Mouse (Mus musculus): ENCODE results near the gene Zbtb37. TPM values are rescaled to one million over a fixed set of nuclear protein-coding genes. Genes with fewer than 3 reads are reported as not detected.
"Not testable (repeated sequence)": the region's sequence is repeated elsewhere in the genome, so short reads cannot be mapped to it uniquely, and the experiment has no call there.

Zbtb37 gene
- total RNA-seq, 2 experiments from 2014 or later = 10.6 to 14.8 TPM

DNA sequence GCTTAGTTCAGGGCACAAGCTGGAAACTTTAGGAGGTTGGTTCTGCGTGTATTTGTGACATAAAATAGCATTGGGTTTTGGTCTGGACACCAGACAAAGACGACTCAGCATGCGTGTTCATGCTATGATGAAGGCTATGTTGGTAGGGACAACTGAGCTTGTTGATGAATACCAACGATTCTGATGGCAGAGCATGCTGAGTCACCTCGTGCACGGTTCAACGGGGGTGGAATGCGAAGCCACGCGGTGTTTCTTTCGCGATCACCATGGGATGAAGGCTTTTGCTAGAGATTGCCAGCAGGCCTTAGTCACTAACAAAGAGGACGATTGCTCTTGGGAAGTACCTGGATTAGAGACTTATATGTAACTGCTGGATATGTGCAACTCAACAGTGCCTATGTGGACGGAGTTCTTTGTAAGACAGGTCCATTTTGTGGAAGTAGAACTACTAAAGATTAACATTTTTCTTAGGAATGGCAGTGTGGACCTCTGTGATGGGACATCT lies 684 bp upstream of the Zbtb37 start:
- DNase-seq = no peak
- intact Hi-C loops (cut with DNase I) = loop anchor here (2.0 kb wide), 3 partner anchors 35 to 243 kb away; partner anchors contain the start of genes Cenpl, Dars2, Klhl20 and Rabgap1l

DNA sequence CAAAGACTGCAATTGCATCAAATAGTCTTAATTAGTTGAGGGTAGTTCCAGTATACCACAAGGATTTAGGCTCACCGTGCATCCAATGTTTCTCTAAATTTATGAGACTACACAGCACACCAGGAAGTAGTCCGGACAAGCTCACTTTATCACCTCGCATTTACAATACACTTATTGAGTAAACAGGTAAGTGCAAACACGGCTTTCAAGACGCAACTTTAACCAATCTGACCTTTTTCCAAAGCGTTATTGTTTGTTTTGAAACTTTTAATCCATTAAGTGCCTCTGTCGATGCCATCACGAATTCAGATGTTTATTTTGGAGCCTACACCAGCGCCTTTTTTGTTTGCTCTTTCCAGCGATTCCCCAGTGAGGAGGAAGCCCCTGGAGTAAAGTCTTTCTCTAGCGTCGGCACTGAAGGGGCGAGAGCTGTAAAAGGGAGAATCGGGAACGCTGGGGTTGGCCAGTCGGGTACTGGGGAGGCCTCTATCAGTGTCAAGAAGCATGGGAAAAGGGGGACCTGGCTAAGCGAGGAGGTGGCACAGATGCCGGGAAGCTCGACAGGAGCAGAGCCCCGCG lies 704 bp downstream of the Zbtb37 start:
- DNase-seq = no peak
- intact Hi-C loops (cut with DNase I) = loop anchor here (2.0 to 5.0 kb wide), 4 partner anchors 37 to 822 kb away; partner anchors contain the start of genes Cacybp, Cenpl, Dars2 and Klhl20

DNA sequence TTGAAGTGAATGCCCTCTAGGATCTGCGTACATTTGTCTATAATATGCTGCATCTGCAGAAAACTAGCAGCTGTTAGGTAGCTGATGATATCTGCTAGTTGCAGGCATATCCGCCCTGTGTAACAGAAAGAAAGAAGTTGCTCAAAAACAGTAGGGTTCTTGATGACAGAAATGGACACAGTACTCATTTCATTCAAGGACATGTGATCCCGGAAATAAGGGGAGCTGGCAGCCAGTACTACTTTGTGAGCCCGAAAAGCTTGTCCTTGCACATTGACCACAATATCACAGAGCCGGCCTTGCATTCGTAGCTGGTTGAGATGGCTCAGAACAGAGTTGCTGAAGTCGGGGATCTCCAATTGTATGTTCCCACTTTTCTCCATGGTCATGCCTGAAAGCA lies 2.3 kb downstream of the Zbtb37 start:
- no peak for DNase-seq
- intact Hi-C loops (cut with DNase I) = loop anchor here (5.0 kb wide), 1 partner anchor 820 kb away; the partner anchor contains the start of gene Cacybp

DNA sequence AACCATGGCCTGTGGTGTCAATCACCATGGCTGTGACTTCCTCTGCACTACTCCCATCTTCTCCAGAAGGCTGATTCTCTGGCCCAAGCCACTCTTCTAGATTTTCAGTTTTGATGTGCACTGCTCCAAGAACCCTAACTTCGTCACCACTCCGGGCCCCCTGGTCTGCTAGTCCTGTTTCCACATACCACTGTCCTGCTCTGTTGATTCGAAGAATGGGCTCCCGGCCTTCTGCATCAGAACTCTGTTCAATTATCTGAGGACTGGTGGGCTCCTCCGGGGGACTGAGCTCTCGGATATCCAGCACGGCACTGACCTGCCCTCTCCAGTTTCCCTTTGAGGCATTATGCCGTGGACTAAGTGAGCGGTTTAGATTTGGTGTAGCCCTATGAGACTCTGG lies 2.8 kb downstream of the Zbtb37 start:
- intact Hi-C loops (cut with DNase I) = loop anchor here (5.0 kb wide), 1 partner anchor 820 kb away; the partner anchor contains the start of gene Cacybp
- DNase-seq = no peak

DNA sequence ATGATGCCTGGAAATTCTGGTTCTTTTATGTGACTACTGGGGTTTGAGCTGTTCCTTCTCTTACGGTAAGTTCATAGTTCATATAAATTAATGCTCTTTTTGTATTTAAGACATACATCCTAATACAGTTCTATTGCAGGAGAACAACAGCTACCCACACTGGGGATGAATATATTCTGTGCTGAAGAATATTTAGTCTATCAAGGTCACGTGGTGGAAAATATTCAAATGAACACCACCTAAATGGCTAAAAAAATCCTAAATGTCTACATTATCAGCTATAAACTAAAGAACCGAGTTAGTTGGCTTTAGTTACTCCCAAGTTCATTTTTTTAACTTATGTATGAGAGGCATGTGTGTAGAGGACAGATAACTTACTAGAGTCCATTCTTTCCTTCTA lies 4.6 kb downstream of the Zbtb37 start:
- no peak for DNase-seq
- intact Hi-C loops (cut with DNase I) = loop anchor here (5.0 kb wide), 1 partner anchor 818 kb away; the partner anchor contains the start of gene Cacybp

DNA sequence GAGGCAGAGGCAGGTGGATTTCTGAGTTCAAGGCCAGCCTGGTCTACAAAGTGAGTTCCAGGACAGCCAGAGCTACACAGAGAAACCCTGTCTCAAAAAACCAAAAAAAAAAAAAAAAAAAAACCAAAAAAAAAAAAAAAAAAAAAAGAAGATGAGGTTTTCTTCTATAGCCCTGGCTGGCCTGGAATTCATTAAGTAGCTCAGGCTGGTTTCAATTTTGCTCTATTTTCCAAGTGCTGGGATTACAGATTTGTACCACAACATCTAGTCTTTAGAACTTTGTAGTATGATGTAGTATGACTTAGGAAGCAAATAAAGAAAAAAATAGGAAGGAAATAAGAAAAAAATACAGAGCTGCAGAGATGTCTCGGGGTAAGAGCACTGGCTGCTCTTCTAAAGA lies 6.2 kb downstream of the Zbtb37 start:
- DNase-seq; intact Hi-C loops (cut with DNase I): not testable (repeated sequence)

DNA sequence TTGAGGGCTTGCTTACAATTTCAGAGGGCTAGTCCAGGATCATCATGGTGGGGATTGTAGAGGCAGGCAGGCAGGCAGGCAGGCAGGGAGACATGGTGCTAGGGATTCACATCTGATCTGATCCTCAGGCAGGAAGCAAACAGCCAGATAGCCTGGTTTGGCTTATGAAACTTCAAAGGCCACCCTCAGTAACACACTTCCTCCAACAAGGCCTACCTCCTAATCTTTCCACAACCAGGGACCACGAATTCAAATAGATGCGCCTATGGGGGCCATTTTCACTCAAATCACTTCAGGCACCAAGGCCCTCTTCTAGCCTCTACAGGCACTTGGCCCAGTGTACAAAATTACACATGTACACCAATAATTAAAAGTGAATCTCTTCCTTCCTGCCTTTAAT lies 7.5 kb downstream of the Zbtb37 start:
- intact Hi-C loops (cut with DNase I) = no loop called here
- no peak for DNase-seq

DNA sequence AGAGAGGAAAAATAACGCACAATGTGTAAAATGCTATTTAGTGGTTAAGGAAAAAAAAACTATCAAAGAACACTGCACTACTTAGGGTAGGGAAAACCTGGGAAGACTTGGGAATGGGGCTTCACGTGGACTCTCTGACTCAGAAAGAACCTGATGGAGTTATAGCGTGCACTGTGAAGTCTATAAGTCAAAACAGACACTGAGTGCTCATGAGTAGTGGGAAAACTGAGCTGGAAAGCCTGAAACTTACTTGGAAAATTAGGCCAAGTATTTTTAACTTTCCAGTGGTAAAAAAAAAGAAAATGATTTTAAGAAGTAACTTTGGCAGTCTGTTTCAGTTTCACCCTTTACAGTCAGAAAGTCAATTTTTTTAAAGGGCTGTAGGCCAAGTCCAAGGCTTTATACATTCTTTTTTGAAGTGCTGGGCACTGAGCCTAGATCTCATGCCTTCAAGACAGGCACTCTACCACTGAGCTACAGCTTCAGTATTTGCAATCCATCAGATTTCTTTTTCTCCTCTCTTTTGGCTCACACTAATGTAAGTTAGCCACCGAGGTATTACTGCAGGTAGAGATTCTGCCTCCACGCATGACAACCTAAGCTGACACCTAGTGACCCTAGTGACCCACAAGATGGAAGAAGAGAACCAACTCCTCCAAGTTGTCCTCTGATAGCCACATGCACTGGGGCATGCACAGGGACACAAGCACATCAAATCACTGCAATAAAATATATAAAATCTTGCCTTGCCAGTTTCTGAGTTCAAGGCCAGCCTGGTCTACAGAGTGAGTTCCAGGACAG lies 9.0 kb downstream of the Zbtb37 start:
- intact Hi-C loops (cut with DNase I) = no loop called here
- no peak for DNase-seq

DNA sequence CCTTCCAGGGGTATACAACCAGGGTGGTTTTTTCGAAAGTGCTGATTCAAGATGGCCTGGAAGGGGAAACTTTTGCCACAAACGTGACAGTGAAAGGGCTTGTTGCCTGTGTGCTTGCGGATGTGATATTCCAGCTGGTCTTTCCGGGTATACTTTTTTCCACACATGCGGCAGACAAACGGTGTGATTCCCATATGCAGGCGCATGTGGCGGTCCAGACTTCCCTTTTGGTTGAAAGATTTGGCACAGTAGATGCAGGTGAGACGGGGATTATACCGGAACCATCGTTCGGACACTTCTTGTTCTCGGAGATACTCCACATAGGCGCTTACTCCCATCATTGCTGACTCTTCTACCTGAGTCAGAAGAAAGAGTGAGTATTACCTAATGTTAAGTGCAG lies 14.6 kb downstream of the Zbtb37 start:
- intact Hi-C loops (cut with DNase I) = no loop called here

DNA sequence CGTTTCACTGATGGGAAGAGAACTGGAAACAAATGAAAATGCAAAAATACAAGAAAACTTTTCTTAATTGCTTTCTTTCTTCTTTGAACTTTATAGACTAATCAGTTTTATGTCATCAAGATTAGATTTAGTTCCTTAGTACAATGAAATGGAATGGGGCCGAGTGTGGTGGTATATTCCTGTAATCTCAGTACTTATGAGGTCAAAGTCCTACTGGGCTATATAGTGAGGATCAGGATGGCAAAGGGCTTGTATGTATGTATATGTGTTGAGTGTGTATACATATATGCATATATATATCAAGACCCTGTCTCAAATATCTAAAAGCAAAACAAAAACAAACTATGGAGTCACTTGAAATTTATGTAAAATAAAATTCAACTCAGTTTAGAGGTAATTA lies 18.3 kb downstream of the Zbtb37 start:
- DNase-seq = no peak
- intact Hi-C loops (cut with DNase I) = no loop called here

More for the DNA sequence above, 14.6 kb downstream of the Zbtb37 start:
- DNase-seq = no peak

DNA sequence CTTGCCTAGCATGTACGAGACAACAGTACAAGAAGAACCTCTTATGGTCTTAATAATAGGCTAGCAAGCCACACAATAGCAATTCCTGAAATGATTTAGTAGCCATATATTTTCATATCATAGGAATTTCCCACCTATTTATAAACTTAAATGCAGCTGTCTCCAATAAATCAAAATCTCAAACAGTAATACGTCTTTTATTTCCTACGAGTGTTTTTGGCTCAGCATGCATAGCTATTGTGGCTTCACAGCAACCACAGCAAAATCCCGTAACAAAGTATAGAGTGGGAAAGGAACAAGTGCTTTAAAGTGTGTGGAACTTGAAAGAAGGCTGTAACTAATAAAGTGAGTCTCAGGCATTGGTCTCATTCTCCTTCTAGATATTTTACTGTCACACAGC lies 24.2 kb downstream of the Zbtb37 start:
- DNase-seq = no peak
- intact Hi-C loops (cut with DNase I) = no loop called here

DNA sequence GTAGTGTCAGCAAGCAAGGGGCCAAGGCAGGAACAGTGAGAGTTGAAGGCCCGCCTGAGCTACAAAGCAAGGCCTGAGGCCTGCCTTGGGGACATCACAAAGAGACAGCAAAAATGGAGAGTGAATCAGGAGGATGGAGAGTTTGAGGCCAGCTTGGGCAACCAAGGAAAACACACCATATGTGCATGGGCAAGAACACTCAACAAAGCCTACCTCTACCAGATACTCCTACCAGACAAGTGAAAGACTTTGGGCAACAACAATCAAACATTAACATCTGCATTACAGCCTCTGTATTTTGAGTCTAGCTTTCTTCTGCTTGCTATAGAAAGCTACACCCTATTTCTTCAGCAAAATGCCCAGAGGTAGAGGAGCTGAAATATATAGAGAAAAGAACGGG lies 26.6 kb downstream of the Zbtb37 start:
- intact Hi-C loops (cut with DNase I) = no loop called here

DNA sequence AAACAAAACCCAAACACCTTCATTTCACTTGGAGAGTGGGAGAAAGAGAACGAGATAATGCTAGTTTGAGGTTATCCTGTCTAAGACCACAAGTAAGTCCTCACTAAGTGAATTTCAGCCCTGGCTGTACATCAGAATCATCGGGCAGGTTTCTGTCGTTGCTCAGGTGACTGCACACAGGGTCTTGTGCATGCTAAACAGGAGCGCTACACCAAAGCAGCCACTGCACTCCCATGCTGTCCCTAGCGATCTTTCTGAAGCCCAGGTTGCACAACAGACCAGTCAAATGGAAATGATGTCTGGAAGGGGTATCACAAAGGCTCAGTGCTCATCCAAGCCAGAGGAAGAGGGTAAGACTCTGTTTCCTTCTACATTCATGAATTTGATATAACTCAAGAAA lies 28.2 kb downstream of the Zbtb37 start:
- intact Hi-C loops (cut with DNase I) = no loop called here
- no peak for DNase-seq

More for the DNA sequence above, 26.6 kb downstream of the Zbtb37 start:
- DNase-seq = no peak

DNA sequence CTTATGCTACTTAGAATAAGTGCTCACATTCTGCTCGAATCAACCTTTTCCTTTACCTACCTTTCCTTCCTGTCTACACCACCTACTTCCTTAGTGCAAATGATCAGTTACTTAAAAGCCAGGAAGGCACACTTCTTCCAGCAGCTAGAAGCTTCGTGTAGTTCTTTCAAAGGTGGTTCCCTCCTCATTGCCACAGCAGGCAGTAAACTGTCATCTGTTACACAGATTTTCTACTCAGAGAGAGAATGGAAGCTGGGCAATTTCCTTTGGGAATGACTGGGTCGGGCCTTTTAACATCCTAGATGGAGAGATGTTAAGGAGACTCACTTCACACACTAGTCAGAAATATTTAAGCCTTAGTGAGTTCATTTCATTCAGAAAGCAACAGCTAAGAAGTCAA lies 29.1 kb downstream of the Zbtb37 start:
- DNase-seq = no peak
- intact Hi-C loops (cut with DNase I) = no loop called here

DNA sequence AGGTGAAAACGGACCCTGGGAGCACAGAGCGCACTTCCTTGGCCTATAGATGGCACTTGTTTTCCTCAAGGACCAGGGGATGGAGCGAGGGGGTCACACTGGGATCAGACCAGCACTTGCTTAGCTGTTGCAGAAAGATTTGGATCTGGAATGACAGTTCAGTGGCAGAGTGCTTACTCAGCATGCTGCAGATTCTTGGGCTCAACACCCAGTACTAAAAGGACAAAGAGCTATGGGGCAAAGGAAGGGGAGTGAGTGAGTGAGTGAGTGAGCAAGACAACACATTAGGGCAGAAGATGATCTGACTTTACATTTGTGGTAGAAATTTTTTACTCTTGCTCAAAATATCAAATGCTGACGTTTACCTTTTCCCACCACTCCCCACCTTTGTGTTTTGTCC lies 29.7 kb downstream of the Zbtb37 start:
- no peak for DNase-seq
- intact Hi-C loops (cut with DNase I) = no loop called here

DNA sequence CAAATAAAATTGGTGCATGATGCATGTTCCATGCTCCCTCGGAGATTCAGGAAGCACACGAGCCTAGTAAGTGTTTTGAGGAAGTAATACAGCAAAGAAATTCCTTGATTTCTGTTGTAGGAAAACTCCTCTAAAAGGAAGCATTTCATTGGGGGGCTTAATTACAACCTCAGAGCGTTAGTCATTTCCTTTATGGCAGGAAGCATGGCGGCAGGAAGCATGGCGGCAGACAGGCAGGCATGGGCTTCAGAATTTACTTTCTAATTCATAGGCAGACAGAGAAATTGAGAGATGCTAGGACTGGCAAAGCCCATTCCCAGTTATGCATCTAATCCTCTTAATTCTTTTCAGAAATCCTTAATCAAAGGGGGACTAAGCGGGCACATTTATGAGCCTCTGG lies 40.8 kb downstream of the Zbtb37 start:
- no peak for DNase-seq
- intact Hi-C loops (cut with DNase I) = no loop called here

DNA sequence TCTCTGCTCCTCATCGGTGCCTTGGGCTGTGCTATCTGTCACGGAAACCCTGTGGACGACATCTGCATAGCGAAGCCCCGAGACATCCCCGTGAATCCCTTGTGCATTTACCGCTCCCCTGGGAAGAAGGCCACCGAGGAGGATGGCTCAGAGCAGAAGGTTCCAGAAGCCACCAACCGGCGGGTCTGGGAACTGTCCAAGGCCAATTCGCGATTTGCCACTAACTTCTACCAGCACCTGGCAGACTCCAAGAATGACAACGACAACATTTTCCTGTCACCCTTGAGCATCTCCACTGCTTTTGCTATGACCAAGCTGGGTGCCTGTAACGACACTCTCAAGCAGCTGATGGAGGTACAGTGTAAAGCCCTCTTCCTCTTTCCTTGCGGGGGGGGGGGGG lies 45.3 kb downstream of the Zbtb37 start:
- intact Hi-C loops (cut with DNase I) = no loop called here
- no peak for DNase-seq

DNA sequence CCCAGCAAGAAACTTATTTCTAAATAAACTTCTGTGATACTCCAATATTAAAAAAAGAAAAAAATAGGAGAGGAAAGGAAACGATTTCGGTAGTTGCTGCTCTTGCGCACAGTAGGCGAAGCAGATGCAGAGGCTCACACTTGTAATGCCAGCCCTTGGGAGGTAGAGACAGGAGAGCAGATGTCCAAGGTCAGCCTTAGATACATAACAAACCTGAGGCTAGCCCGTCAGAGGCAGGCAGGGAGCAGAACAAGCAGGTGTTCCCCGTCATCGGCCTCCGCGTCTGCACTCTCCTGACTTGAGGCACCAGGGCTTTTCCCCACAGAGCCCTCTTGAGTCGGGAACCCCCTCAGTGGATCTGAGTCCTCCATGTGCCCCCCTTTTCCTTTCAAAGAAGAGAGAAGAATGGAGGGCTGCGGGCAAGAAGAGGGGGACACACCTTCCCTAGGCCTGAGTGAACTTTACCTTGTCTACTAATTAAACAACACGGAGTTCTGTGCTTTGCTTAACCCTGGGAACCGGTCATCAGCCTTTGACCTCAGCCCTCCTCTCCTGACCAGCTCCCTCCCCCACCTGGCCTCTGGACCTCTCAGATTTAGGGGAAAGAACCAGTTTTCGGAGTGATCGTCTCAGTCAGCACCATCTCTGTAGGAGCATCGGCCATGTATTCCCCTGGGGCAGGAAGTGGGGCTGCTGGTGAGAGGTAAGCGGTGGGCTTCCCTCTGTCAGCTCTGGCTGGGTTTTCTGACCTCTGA lies 47.6 kb downstream of the Zbtb37 start:
- intact Hi-C loops (cut with DNase I) = no loop called here
- DNase-seq = no peak

DNA sequence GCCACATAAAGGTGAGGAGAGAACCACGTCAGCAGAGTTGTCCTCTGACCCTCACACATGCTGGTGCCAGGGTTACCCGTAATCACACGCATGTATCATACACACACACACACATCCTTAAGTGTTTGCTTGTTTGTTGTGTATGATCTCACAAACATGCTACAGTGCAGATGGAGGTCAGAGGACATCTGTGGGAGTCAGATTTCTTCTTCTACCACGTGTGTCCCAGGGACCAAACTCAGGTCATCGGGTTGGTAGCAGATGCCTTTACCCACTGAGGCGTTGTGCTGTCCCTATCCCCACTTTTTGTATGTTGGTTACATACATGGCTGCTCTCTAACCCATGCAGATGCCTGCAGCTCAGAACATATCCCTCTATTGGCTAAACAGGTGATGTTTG lies 49.2 kb downstream of the Zbtb37 start:
- intact Hi-C loops (cut with DNase I) = no loop called here
- no peak for DNase-seq

DNA sequence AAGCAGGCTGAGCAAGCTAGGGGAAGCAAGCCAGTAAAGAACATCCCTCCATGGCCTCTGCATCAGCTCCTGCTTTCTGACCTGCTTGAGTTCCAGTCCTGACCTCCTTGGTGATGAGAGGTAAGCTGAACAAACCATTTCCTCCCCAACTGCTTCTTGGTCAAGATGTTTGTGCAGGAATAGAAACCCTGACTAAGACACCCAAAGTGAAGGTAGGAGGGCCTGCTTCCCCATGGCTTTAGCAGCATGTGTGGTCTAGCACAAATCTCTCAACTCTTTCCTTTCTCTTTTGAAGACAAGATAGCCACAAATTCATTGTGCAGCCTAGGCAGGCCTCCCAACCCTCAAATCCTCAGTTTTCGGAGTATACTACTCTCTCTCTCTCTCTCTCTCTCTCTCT lies 49.9 kb downstream of the Zbtb37 start:
- intact Hi-C loops (cut with DNase I); DNase-seq: not testable (repeated sequence)

DNA sequence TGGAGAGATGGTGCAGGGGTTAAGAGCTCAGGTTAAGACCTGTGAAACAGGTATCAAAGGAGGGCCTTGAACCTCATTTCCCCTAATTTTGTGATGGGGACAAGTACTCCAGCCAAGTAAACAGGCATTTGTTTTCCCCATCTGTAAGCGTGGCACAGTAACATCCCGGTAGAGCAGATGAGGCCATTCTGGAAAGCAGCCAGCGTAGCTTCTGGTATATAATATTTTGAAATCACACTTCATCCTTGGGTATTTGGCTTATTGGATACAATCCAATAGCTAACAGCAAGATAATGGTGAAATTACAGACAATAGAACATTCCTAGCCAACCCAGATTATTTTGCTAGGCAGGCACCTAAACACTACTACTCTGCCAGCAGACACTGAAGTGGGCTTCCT lies 51.8 kb downstream of the Zbtb37 start:
- DNase-seq = no peak
- intact Hi-C loops (cut with DNase I) = no loop called here

Data from heart, postnatal 36 days (tissue).